Mouse (Mus musculus): ENCODE data around the gene Oosp1. TPM values are rescaled to one million over a fixed set of nuclear protein-coding genes. Genes with fewer than 3 reads are reported as not detected.

Gene Oosp1
- total RNA-seq, 2 experiments from 2014 or later: 0.96 TPM; not detected in 1

- DNase-seq (ENCODE audit: low spot score in 2 of 2): no peak
Observed at GRCm38 (mm10) chr19:11623551-11623950, 67.4 kb downstream of the Oosp1 start, which contains the start of gene Ms4a2. Gene Ms4a2 (minus strand): TSS chr19:11623719.

GRCm38 (mm10) chr19:11617983-11618382 lies 73.0 kb downstream of the Oosp1 start:
- DNase-seq (ENCODE audit: low spot score in 2 of 2): no peak

Other genes starting within 250 kb of the Oosp1 start
- gene Ms4a4b, start 247.6 kb downstream of the Oosp1 start, total RNA-seq (2021): 1 to 10 TPM in 1 of 2 experiments, under 1 TPM in 1; 0.71 to 1.6 TPM
- 10 to 100 TPM; 10.2 to 10.3 TPM for gene Ms4a6c, start 221.8 kb downstream of the Oosp1 start, total RNA-seq (2021)
- gene Gm8369, start 205.2 kb downstream of the Oosp1 start, total RNA-seq (2021): not detected
- 1 to 10 TPM; 4.4 to 5.5 TPM for gene Ms4a6b, start 174.6 kb downstream of the Oosp1 start, total RNA-seq (2021)
- under 1 TPM; 0.39 to 0.68 TPM for gene Ms4a4d, start 154.3 kb downstream of the Oosp1 start, total RNA-seq (2021)
- 1 to 10 TPM; 3.7 to 4.4 TPM for gene Ms4a6d, start 86.3 kb downstream of the Oosp1 start, total RNA-seq (2021)
- gene Ms4a2, start 67.4 kb downstream of the Oosp1 start, total RNA-seq (2021): under 1 TPM; 0.20 to 0.98 TPM
- 1 to 10 TPM in 1 of 2 experiments, under 1 TPM in 1; 0.53 to 1.2 TPM for gene Ms4a3, start 50.3 kb downstream of the Oosp1 start, total RNA-seq (2021)
- not detected for gene Oosp2, start 30.6 kb downstream of the Oosp1 start, total RNA-seq (2021)
- not detected for gene Oosp3, start 5.9 kb upstream of the Oosp1 start, total RNA-seq (2021)
- not detected for gene Gif, start 56.4 kb upstream of the Oosp1 start, total RNA-seq (2021)
- 10 to 100 TPM; 48.8 to 53.8 TPM for gene Mrpl16, start 79.2 kb upstream of the Oosp1 start, total RNA-seq (2021)
- gene Stx3, start 128.3 kb upstream of the Oosp1 start, total RNA-seq (2021): 10 to 100 TPM in 1 of 2 experiments, 1 to 10 TPM in 1; 7.9 to 12.2 TPM
- not detected for gene Olfr1417, start 148.1 kb upstream of the Oosp1 start, total RNA-seq (2021)
- not detected for gene Olfr1418, start 169.9 kb upstream of the Oosp1 start, total RNA-seq (2021)
- gene Olfr1419, start 184.0 kb upstream of the Oosp1 start, total RNA-seq (2021): not detected
- not detected for gene Olfr1420, start 195.4 kb upstream of the Oosp1 start, total RNA-seq (2021)
- gene Patl1, start 221.2 kb upstream of the Oosp1 start, total RNA-seq (2021): 10 to 100 TPM; 36.2 to 38.1 TPM